Mouse (Mus musculus) kidney, adult 2 months (tissue): ENCODE measurements around the gene Olfr1444.

Experiments
- CTCF ChIP-seq: fragments of 200-500 bp; conservative IDR thresholded peaks from 2 replicates; pipeline ENCODE4 v1.5.1; 2011; ENCODE audit warnings: low read depth, mild to moderate bottlenecking, control low read depth, low read length, moderate library complexity, mixed read lengths; ENCODE audit not compliant: insufficient read depth, insufficient read length
- POLR2A ChIP-seq: fragments of 200-500 bp; IDR thresholded peaks from one replicate; pipeline ENCODE4 v1.6.1; 2011; ENCODE audit warnings: low read depth, low read length, control low read depth

- TF ChIP-seq CTCF (no peak), POLR2A (no peak)
Measured at GRCm38 (mm10) chr19:12812644-12813364, 44.3 kb upstream of the Olfr1444 start.
